In the genomic region with DNA sequence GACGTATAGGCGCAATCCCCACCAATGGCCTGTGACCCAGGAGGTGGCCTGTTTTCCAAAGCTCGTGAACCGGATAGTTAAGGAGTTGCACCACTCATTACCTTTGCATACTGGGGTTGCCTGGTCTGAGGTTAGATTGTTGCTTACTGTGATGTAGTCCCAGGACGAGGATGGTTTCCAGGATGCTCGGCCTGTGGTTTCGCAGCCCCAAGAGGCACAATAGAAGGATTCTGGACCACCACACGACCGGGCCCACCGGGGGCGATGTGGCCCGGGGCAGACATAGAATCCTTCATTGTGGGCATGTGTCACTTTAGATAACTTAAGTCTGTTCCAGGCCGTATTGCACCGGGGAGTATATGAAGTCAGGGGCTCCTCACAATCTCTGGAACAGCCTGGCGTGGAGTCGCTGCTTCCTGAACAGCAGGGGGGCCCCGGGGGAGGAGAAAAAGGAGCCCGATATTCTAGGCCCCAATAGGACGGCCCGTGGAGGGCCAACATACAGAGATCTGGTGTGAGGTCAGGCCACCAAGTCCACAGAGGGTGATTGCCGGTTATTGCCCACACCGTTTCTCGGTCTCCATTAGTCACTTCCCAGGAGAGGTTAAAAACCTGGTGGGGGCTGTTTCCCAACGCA, we compare ENCODE assay signal across 21 mouse cellular contexts. TPM values are rescaled to one million over a fixed set of nuclear protein-coding genes. Genes with fewer than 3 reads are reported as not detected.
"Had no signal": no experiment of that assay in that cellular context is flagged by ENCODE, and none has a peak within 500 bp of the region (broad histone marks: within the 10 kb centered on the region; RNA-seq: fewer than 3 reads in every experiment).

No protein-coding gene starts in this region.

- ATAC-seq: liver, postnatal 0 days; lung, postnatal 0 days had no signal

- H3K36me3 ChIP-seq: liver, embryonic 15.5 days; lung, embryonic 15.5 days; stomach, embryonic 15.5 days had no signal

- H3K4me1 ChIP-seq: liver, embryonic 15.5 days; lung, embryonic 15.5 days; midbrain, embryonic 12.5 days; neural tube, embryonic 12.5 days had no signal

- DNase-seq: lung, adult 2 months; lung, postnatal 14 days; lung, postnatal 36 days; midbrain, embryonic 14.5 days; right cerebral cortex, postnatal 14 days; thymus, adult 2 months; thymus, postnatal 25 days; thymus, postnatal 4 days had no signal

- H3K4me3 ChIP-seq: liver, embryonic 15.5 days; lung, embryonic 15.5 days; midbrain, embryonic 12.5 days; neural tube, embryonic 12.5 days; stomach, embryonic 15.5 days had no signal

- H3K27me3 ChIP-seq: liver, embryonic 15.5 days; lung, embryonic 15.5 days; midbrain, embryonic 12.5 days; neural tube, embryonic 12.5 days; stomach, embryonic 15.5 days had no signal

RNA-seq across cellular contexts. Expression of gene Tubb3, which starts 16.5 kb away (rescaled TPM):
- total RNA-seq: neutrophil, adult 5-6 weeks had no signal
- polyA plus RNA-seq: macrophage had no signal

RNA-seq across cellular contexts. Expression of gene Mc1r, which starts 20.9 kb away (rescaled TPM):
- total RNA-seq: monocyte, adult 5-6 weeks; neutrophil, adult 5-6 weeks had no signal
- polyA plus RNA-seq: liver, embryonic 15.5 days; liver, postnatal 0 days; lung, adult 2 months; lung, embryonic 15.5 days; lung, postnatal 0 days; macrophage; spleen, adult 2 months; stomach, embryonic 15.5 days; stomach, postnatal 0 days; urinary bladder, adult 2 months had no signal
